Mouse (Mus musculus): ENCODE measurements around the gene Inpp5k. TPM values are rescaled to one million over a fixed set of nuclear protein-coding genes. Genes with fewer than 3 reads are reported as not detected.

Inpp5k gene
- 37.3 and 40.0 TPM in 2 replicates for total RNA-seq (2014; fragmentation: Nextera tagmentation)
- total RNA-seq (2017) = 26.0 and 35.6 TPM in 2 replicates

DNA sequence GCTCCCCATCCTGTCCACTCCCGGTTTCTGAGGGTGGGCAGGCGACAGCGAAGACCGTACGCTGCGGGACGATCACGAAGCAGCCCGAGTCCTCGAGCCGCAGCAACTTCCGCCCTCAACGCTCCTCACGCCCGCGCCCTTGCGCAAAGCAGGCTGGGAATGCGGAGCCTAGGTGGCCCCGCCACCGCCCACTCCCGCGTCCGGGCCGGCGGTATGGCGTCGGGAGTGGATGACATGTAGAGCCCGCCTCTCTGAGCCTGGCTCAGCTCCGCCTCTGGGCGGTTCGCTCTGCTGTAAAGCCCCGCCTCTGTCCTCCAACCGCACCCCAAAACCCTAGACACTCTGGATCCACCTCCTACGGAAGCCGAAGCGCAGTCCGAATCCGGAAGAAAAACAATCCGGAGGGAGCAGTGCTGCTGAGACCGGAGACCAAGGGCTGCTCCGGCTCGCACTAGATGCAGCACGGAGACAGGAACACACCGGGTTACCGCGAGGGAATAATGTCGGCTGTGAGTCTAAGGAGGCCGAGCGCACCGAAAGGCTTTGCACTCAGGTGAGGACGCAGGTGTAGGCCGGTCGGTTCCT lies at the start of gene Inpp5k:
Inpp5k (plus strand) TSS at position 344 of the 585 bp plus-strand sequence.
- peak; percentile 98 for ATAC-seq (replicated peaks; ENCODE audit: poor library complexity, severe bottlenecking)

DNA sequence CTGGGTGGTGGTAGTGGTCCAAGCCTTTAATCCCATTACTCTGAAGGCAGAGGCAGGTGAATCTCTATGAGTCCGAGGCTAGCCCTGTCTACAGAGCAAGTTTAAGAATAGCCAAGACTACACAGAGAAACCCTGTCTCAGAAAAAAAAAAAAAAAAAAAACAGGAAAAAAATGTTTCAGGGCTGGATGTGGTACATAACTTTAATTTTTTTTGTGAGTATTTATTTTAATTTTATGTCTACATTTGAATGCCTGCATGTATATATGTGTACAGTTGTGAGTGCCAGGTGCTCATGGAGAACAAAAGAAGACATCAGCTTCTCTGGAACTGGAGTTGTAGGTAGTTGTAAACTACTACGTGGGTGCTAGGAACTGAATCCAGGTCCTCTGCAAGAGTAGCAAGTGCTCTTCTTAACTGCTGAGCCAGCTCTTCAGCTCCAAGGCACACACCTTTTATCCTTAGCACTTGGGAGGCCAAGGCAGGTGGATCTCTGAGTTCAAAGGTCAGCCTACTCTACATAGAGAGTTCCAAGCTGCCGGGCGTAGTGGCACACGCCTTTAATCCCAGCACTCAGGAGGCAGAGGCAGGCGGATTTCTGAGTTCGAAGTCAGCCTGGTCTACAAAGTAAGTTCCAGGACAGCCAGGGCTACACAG lies 49.2 kb upstream of the Inpp5k start:
- ATAC-seq (replicated peaks; ENCODE audit: poor library complexity, severe bottlenecking) = no peak

DNA sequence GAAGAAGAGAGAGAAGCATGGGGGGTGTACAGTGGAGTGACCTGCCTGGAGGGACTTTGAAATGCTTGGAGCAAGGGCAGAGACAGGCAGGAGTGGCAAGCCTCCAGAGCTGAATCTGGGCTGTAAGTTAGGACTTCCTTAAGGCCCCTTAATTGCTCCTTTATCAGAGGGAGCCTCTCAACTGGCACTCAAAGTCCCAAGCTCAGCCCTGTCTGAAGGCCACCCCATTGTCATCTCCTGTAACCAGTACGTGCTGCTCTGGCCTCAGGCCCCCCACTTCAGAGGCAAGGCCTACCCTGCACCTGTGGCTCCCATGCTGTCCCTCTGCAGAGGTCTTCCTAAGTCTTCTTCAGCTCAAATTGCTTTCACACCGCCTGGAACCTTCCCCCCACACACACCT lies 47.3 kb upstream of the Inpp5k start:
- ATAC-seq (replicated peaks; ENCODE audit: poor library complexity, severe bottlenecking) = no peak

DNA sequence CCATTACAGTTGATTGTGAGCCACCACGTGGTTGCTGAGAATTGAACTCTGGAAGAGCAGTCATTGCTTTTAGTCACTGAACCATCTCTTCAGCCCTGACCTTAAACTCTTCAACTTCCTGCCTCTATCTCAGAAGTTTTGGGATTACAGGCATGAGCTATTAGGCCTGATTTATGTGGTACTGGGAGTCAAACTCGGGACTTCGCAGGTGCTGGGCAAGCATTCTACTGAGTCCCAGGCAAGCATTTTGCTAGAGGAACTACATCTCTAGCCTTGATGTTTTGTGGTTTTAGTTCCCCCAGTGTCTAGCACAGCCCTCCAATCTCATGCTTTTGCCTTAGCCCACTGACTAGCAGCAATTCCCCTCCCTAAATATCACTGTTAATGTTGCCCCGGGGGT lies 45.7 kb upstream of the Inpp5k start:
- ATAC-seq (replicated peaks; ENCODE audit: poor library complexity, severe bottlenecking) = no peak

DNA sequence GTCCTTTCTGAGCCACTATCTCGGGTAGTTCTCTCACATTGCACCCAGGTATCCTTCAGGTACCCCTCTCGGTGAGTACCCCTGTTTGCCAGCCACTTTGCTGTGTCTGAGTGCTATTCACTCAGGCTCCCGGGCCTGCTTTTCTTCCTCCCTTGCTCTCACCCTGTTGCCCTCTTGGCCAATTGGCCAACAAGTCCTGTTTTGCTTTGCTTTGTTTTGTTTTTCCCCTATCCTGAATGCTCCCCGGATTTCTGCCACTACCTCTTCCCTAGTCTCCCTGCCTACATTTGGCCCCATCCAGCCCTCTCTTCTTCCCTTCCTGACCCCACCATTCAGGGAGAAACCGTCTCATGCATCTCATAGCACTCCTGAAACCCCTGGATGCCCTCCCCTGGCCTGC lies 44.8 kb upstream of the Inpp5k start:
- ATAC-seq (replicated peaks; ENCODE audit: poor library complexity, severe bottlenecking) = no peak

DNA sequence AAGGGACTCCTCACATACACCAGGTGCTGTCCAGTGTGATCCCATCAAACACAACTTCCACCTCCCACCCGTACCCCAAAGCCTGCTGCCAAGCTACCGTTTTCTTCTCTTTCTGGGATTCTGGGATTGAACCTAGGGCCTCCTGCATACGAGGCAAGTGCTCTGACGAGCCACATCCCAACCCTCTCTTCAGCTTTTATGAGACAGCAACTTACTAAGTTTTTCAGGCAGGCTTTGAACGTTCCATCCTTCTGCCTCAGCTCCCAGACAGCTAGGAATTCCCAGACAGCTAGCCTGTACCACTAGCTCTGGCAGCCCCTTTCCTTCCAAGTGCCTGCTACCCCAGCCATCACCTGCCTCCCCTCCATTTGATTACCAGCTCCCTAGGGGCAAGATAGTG lies 43.8 kb upstream of the Inpp5k start:
- ATAC-seq (replicated peaks; ENCODE audit: poor library complexity, severe bottlenecking) = no peak

DNA sequence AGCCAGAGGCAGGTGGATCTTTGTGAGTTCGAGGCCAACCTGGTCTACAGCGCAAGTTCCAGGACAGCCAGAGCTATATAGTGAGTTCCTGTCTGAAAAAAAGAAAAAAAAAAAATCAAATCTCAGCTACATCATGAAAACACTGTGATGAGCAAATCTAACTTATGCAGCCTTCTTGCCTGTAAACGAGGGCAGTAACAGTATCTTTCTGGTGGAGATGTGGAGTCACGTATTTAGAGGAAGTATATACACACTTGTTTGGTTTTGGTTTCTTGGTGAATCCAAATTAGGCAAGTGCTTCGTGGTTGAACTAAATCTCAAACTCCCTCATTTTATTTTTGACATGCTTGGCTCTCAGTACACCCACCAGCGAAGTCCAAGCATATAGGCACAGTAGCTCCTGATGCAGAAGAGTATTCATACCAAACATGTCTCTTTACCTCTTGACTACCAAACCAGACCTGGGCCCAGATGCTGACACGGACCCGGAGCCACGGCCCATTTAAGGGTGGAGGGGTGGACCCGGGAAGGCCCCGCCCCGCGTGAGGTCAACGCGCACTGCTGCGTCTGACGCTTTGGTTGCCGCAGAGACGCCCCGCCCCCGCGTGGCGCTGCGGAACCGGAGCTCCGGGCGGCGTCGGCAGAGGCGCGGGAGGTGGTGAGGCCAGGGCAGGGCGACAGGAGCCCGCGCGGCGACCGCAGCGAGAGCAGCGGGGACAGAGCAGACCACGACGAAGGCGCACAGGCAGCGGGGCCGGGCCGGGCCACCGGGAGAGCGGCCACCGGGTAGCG lies 43.1 kb upstream of the Inpp5k start, which contains the start of gene Pitpna:
Pitpna (plus strand) TSS at position 605 of the 792 bp plus-strand sequence.
- peak; percentile 83 for ATAC-seq (replicated peaks; ENCODE audit: poor library complexity, severe bottlenecking)

DNA sequence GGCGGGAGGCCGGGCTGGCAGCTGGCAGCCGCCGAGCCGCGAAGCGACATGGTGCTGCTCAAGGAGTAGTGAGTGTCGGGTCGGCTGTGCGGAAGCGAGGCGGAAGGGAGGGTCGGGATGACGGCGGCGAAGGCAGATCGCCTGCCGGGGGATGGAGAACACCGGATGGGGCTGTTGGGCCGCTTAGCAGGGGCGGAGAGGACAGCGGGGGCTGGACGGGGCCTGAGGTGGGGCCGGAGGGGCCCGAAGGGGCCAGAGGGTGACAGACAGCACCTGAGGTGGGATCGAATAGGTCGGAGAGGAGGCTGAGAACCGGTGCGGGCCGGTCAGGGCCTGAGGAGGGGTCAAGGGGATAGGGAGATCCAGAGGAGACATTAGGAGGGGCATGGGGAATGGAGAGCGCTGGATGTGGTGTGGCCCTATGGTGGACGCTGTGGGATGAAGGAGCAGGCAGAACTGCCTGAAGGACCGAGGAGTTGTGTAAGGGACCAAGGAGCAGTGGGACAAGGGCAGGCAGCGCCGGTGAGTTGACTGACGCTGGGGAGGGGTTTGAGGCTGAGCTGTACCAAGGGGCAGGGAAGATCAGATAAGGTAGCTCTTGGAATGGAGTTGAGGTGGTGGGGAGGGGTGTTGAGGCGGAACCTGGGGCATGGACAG lies 42.4 kb upstream of the Inpp5k start:
- peak; percentile 18 for ATAC-seq (replicated peaks; ENCODE audit: poor library complexity, severe bottlenecking)

DNA sequence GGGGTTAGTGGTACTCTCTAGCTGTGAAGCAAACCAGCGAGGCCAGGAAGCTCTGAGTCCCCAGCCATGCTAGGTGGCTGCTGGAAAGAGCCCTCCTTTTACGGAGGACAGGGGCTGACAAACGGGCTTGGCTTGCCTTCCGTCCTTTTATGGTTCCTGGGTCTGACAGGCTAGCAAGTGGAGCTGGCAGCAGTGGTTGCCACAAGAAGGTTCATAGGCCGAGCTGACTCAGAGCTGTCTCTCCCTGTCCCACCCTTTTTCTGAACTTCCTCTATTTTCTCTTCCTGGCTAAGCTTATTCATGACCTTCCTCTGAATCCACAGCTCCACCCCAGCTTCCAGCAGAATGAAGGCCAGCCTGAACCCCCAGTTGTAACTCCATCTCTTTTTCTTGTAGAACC lies 38.2 kb upstream of the Inpp5k start:
- peak; percentile 52 for ATAC-seq (replicated peaks; ENCODE audit: poor library complexity, severe bottlenecking)

DNA sequence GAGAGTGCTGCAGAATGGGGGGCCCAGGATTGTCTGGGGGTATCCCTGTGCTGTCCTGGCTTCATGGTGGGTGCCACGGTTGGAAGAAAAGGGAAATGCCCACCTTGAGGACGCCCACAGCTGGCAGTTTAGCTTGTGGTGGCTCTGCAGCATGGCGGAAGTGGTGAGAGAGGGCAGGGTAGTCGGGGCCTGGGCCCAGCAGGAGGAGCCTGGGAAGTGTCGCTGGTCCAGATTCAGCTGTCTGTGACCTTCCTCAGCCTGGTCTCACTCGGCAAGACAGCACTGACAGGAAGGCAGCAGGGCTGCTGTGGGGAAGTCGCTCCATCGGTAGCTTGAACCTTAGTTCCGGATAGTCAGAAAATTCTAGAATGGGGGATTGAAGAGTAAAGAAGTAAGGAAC lies 36.4 kb upstream of the Inpp5k start:
- ATAC-seq (replicated peaks; ENCODE audit: poor library complexity, severe bottlenecking) = peak; percentile 83

DNA sequence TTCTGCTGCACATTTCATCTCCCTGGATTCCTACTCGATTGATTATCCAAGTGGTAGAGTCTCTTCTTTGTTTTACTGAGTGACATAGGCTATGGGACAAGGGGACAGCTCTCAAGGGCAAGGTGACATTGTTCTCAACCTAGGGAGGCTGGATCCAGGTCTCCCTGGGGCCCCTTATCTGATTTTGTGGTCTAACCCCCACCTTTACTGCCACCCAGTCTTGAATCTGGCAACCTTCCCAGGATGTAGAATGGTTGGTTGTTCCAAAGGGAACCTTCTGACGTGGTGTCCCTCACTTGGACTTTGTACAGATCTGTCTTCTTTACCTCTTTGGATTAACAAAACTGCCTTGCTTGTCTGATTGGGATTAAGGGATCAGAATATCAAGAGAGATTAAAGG lies 35.4 kb upstream of the Inpp5k start:
- ATAC-seq (replicated peaks; ENCODE audit: poor library complexity, severe bottlenecking) = no peak

DNA sequence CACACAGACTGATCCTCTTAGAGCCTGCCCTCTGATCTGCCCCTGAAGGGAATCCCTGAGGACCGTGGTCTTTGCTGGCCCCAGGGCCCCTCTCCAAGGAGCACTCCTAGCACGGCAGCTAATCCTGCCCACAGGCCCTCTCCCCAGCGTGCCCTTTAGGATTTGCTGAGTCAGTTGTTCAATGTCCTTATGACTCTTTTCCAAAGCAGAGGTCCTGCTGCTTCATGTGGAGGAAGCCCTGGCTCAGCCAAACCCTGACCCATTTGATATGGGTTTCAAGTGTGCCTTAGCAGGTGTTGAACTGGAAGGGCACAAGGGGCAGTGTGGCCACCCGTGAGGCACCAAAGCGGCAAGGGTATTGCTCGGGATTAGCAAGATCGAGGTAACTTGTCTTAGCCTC lies 35.0 kb upstream of the Inpp5k start:
- no peak for ATAC-seq (replicated peaks; ENCODE audit: poor library complexity, severe bottlenecking)

DNA sequence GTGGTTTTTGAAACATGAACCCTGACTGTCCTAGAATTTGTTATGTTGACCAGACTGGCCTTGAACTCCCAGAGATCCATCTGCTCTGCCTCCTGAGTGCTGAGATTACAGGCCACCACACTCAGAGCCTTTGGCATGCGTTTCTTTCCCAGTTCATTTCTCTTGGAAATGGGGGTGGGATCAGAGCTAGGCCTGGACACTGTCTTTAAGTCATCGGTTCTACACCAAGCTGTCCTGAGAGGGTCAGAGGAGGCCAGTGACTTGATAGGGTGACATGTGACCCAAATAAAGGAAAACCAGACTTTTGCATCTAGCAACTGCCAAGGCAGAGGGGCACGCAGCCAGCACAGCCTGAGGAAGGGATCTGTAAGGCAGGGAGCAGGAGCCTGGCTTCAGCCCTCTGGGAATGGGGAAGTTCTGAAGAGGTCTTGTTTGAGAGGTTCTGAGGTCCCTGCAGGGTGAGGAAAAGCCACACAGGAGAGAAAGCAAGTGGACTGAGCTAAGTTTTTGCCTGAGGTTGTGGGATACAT lies 34.0 kb upstream of the Inpp5k start:
- 0 out of 2 replicates have a peak, but pooled peaks have one; percentile 16 for ATAC-seq (replicated peaks; ENCODE audit: poor library complexity, severe bottlenecking)

DNA sequence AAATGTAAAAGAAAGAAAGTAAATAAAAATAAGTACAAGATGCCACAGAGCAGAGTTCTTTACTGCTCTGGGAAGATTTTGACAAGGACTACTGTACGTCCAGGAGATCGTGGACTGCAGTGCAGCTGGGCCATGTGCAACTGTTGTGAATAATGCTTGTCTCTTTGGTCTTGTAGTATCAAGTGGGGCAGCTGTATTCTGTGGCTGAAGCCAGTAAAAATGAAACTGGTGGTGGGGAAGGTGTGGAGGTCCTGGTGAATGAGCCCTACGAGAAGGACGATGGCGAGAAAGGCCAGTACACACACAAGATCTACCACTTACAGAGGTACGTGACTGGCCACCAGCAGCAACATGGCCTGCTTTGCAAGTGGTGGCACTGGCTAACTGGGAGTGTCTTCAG lies 32.8 kb upstream of the Inpp5k start:
- no peak for ATAC-seq (replicated peaks; ENCODE audit: poor library complexity, severe bottlenecking)

DNA sequence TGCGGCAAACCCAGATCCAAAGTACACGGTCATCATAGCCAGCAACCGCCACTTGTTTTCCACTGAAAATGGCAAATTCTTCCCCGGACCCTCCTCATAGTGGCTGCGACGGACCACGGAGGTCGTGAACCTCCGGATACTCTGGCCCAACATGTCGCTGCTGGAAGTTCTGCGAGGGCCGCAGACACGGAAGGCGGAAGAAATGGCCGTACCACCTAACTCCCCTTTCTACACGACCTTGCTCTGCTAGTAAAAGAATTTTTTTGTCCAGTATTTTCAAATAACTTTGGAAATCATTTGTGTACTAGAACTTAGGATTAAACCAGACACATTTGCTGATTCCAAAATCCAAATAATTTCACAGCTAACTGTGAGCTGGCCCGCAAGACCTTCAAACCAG lies 31.0 kb upstream of the Inpp5k start:
- ATAC-seq (replicated peaks; ENCODE audit: poor library complexity, severe bottlenecking) = peak; percentile 92

DNA sequence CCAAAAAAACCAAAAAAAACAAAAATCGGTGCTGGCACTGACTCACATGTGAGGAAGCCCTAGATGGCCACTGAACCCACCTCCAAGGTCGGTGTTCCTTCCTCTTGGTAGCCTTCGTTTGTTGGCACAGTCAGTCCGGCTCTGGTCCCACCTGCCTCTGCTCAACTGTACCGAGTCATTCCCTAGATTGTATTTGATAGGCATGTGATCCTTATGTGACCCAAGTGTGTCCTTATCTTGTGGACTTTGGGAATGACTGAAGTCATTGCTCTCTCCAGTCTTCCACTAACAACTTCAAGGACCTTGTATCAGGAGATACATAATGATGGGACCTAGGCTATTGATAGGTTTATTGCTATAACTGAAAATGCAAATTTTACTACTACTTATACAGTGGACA lies 26.0 kb upstream of the Inpp5k start:
- ATAC-seq (replicated peaks; ENCODE audit: poor library complexity, severe bottlenecking) = no peak

DNA sequence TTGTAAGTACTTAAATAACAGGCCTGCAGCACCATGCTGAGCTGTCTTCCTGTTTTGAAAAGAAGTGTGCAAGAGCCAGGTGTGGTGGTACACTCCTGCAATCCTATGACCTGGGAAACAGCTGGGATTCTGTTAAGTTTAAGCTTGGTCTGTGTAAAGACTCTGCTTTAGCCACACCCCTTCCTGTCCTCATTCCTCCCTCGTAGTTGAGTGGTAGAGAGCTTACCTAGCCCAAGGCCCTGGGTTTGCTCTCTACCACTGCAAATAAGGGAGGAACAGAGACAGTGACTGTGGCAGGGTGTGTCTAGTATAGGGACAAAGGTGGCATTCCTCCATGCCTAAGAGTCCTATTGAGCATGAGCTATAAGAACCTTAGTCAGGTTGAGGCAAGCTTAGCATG lies 25.5 kb upstream of the Inpp5k start:
- no peak for ATAC-seq (replicated peaks; ENCODE audit: poor library complexity, severe bottlenecking)

DNA sequence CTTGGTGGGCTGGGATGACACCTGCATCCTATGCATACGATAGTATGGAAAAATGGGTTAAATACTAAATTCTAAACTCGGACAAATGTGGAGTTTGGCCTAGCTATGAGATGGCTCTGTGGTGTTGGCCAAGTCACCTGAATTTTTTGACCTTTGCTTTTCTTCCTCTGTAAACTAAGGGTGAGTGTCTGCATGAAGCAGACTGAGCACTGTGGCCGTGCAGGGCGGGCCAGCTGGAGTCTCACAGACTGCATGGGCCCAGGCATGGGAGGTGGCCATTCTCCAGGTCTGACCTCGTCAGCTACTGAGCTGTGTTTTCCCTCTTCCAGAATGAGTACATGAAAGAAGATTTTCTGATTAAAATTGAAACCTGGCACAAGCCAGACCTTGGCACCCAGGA lies 22.0 kb upstream of the Inpp5k start:
- ATAC-seq (replicated peaks; ENCODE audit: poor library complexity, severe bottlenecking) = no peak

DNA sequence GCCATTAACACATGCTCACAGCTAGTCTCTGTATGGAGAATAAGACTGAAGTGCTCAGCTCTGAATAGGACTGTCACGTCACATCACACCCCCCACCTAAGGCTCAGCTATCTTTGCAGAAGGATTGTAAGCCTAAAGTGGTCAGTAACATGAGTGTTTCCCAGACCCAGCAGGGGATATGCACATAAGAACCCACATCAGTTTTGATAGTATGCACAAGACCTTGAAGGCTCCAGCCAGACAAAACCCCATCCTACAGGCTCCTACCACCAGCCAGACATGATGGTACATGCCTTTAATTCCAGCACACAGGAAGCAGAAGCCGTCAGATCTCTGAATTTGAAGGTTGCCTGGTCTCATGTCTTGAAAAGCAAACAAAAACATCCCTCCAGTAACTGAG lies 20.8 kb upstream of the Inpp5k start:
- ATAC-seq (replicated peaks; ENCODE audit: poor library complexity, severe bottlenecking) = no peak

DNA sequence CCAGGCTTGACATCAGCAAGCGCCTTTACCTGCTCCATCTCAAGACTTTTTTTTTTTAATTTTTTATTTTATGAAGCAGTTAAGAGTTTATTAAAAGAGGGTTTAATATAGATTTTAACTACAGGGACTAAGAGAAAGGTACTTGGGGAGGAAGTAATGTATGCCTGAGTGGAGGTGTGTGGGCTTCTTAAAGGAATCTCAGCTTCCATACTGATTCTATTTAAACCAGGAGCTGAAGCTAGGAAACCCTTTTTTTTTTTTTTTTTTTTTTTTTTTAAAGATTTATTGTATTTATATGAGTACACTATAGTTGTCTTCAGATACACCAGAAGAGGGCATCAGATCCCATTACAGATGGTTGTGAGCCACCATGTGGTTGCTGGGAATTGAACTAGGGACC lies 16.0 kb upstream of the Inpp5k start:
- ATAC-seq (replicated peaks; ENCODE audit: poor library complexity, severe bottlenecking) = no peak

DNA sequence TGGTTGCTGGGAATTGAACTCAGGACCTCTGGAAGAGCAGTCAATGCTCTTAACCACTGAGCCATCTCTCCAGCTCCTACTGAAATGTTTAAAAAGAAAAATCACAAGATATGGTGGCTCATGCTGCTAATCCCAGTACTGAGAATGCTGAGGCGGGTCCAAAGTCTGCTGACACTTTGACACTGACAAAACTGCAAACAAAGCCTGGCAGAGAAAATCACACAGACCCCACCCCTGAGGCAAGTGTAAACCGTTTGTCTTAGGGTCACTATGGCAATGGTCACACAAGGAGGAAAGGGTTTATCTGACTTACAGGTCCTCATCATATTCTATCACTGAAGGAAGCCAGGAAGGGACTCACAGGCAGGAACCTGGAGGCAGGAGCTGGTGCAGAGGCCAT lies 15.2 kb upstream of the Inpp5k start:
- ATAC-seq (replicated peaks; ENCODE audit: poor library complexity, severe bottlenecking) = no peak

Data from granulocyte monocyte progenitor cell, adult 5-6 weeks (primary cell).